Mouse (Mus musculus) bone marrow macrophage, adult 2 months (primary cell): Measurements from ENCODE around the gene Bcl11b. TPM values are rescaled to one million over a fixed set of nuclear protein-coding genes. Genes with fewer than 3 reads are reported as not detected.
A peak's percentile ranks its signal among the peaks of the same experiment; 100 is the strongest.

Experiments used
- H3K27ac ChIP-seq: 2 replicates; pipeline ENCODE4 v1.5.1; 2012; ENCODE audit warnings: low read depth, low read length; ENCODE audit not compliant: insufficient read depth
- H3K4me1 ChIP-seq: 2 replicates; pipeline ENCODE4 v1.6.1; 2012; ENCODE audit warnings: low read length; ENCODE audit not compliant: control insufficient read depth, insufficient read depth
- H3K4me3 ChIP-seq: 2 replicates; pipeline ENCODE4 v1.5.1; 2012; ENCODE audit warnings: mild to moderate bottlenecking, low read length, moderate library complexity; ENCODE audit not compliant: insufficient read depth
- CTCF ChIP-seq: IDR thresholded peaks from 2 replicates; pipeline ENCODE4 v1.5.1; 2012; ENCODE audit warnings: low read depth, mild to moderate bottlenecking, low read length, moderate library complexity
- POLR2A ChIP-seq: IDR thresholded peaks from 2 replicates; pipeline ENCODE4 v1.6.1; 2012; ENCODE audit warnings: mild to moderate bottlenecking, low read depth, low read length, borderline replicate concordance
- polyA plus RNA-seq: library from polyadenylated mRNA; stranded (reverse); fragments of >200 nt; gene quantifications from 2 replicates; pipeline ENCODE4 v1.2.4, GENCODE M21; 2012; ENCODE audit not compliant: missing spikeins, insufficient read depth, insufficient read length

The Bcl11b gene
- polyA plus RNA-seq = not detected in 2 replicates

DNA sequence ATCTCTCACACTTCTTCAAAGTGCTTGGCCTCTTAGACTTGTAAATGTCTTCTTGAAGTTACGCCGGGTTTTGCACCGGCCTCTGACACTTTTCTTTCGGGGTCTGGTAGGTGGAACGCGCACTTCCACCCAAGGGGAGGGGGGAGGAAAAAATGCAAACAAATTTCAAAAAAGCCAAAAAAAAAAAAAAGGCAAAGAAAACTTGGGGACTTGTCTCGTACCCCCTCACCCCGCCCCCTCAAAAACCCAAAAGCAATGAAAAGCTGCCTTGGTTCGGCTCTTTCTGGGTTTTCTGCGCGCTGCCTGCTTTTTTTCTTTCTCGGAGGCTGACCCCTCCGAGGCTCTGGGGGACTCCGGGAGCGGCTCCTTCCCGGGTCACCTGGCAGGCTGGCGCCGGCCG is at the start of gene Bcl11b:
TSS of gene Bcl11b (minus strand) at position 120 of the 400 bp plus-strand sequence.
- Histone ChIP-seq H3K27ac (no peak within 1 kb of the TSS), H3K4me1 (no peaks in the 10 kb centered on the region), H3K4me3 (no peak within 1 kb of the TSS)
- no peak for TF ChIP-seq POLR2A
- TF ChIP-seq CTCF = no peak

DNA sequence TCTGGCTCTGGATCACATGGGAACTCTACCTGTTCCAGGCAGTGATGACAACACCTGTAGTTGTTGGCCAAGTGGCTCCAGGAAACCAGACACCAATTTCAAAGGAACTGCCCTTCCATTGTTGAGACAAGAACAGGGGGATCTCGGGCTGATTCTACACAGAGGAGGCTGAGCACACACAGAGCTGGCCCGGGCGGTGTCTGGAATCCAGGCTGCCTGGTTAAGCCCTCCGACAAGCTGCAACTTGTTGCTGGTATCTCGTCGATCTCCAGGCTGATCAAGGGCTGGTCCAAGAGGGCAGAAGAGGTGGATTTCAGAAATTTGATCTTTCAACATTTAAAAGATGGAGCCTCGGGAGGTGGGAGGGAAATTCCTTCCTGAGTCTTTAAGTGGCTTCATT is 47.6 kb upstream of the Bcl11b start:
- TF ChIP-seq POLR2A (no peak), CTCF (no peak)
- H3K4me3 ChIP-seq = no peak overlapping the region
- H3K27ac ChIP-seq = no peak overlapping the region
- no peaks in the 10 kb centered on the region for H3K4me1 ChIP-seq

DNA sequence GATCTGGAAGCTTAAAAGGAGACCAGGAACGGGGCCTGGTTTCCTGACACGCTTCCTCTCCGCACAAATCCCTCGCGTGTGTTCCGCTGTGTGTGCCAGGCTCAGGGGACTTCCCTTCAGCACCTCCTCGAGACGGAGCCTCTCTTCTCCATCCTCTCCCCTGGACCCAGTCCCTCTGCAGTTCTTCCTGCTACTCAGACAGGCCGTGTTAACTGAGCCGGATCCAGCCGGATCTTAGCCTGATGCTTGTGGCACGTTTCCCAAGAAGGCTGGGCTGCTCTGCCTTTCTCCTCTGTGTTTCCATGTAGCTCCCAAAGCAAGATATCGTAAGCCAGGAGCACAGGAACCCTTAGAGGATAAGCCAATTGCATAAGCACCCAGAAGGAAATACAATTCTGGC is 46.2 kb upstream of the Bcl11b start:
- H3K27ac ChIP-seq = no peak overlapping the region
- H3K4me1 ChIP-seq = no peaks in the 10 kb centered on the region
- TF ChIP-seq POLR2A (no peak), CTCF (no peak)
- no peak overlapping the region for H3K4me3 ChIP-seq

DNA sequence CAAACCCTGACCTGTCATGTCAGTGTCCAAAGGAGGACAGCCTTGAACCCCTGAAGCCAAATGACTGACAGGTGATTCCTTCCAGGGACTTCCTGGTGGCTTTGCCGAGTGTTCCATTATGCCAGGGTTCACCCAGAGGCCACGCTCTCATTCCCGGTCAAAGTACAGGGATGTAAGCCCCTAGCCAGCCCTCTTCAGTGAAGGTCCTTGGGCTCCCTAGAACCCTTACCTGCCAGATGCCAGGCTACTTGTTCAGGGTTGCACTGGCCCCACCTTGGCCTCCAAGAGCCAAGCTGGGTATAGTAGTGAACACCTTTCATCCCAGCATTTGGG is 38.8 kb upstream of the Bcl11b start:
- Histone ChIP-seq H3K4me3 (no peak overlapping the region), H3K27ac (no peak overlapping the region), H3K4me1 (no peaks in the 10 kb centered on the region)
- TF ChIP-seq POLR2A = no peak
- TF ChIP-seq CTCF = no peak

DNA sequence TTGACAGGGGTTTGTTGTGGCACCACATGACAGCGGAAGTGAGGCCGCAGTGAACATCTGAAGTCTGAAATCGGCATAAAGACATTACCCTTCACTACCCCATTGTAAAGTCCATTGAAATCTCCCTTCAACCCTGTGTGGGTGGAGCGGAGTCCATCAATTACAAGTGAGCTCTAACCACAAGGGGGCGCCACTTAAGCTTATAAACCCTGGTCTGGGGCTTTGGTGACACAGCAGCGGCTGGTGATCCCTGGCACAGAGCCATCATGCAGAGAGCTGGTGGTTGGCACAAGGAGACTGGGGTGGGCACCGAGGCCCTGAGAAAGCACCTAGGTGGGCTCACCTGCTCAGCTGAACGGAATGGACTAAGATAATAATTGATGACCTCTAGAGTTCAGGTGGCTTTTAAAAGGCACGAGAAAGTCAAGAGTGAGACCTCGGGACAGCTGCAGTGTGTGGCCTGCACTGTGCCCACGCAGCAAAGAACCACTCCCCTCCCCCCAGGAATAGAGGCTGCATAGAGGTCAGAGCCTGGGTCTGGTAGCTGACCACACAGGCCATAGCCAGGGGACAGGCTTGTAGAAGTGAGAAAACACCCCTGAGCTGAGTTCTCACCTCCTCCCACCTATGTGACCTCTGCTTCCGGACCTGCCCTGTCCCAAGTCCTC is 38.3 kb upstream of the Bcl11b start:
- no peak overlapping the region for H3K27ac ChIP-seq
- TF ChIP-seq CTCF (peak; percentile 65), POLR2A (no peak)
- H3K4me1 ChIP-seq = no peaks in the 10 kb centered on the region
- no peak overlapping the region for H3K4me3 ChIP-seq

DNA sequence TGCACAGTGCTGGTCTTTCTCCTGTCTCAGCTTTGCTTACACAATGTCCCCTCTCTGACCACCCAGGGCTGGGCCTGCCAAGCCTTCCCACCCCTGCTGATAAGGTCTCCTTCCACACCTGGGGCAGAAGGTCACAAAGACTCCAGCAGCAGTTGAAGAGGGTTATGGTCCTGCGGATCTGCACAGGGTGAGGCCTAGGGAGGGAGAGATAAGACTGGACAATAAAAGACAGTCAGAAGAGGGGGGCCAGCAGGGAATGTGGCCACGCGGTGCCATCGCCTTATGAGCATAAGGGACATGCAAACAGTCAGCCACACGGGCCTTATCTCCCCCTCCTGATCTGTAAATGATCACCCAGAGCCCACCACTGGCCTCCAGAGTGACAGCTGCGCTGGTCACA is 34.0 kb upstream of the Bcl11b start:
- no peak for TF ChIP-seq CTCF
- TF ChIP-seq POLR2A = no peak
- Histone ChIP-seq H3K27ac (no peak overlapping the region), H3K4me3 (no peak overlapping the region)

DNA sequence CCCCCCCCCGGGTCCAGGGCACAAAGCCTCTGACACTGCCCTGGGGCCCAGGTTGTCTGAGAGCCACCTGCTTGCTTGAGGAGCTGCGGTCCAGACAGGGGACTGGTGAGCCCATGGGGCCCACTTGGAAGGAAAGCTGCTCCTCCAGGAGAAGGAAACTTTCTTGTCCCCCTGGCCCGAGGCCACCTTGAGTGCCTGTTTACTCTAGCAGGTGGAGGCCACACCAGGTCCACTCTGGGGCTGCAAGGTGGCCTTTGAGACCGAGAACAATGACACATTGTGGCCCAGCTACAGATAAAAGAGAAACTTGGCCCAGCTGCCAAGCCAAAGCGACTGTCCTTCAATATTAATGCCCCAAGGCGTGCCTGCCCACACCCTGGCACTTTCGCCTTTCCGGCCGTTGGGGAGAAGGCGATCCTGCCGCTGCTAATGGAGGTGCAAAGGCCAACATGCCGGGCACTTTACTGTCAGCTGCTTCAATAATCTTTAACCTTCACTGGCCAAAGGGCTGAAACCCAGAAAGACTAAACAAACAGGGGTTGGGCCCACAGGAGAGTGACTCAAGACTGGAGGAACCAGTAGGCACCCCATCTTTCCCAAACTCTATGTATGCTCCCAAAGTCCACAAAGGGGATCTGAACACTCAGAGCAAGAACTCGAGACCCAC is 32.1 kb upstream of the Bcl11b start:
- Histone ChIP-seq H3K4me3 (no peak overlapping the region), H3K27ac (no peak overlapping the region), H3K4me1 (no peaks in the 10 kb centered on the region)
- no peak for TF ChIP-seq POLR2A
- TF ChIP-seq CTCF = no peak

More for the DNA sequence above, 34.0 kb upstream of the Bcl11b start:
- no peaks in the 10 kb centered on the region for H3K4me1 ChIP-seq

DNA sequence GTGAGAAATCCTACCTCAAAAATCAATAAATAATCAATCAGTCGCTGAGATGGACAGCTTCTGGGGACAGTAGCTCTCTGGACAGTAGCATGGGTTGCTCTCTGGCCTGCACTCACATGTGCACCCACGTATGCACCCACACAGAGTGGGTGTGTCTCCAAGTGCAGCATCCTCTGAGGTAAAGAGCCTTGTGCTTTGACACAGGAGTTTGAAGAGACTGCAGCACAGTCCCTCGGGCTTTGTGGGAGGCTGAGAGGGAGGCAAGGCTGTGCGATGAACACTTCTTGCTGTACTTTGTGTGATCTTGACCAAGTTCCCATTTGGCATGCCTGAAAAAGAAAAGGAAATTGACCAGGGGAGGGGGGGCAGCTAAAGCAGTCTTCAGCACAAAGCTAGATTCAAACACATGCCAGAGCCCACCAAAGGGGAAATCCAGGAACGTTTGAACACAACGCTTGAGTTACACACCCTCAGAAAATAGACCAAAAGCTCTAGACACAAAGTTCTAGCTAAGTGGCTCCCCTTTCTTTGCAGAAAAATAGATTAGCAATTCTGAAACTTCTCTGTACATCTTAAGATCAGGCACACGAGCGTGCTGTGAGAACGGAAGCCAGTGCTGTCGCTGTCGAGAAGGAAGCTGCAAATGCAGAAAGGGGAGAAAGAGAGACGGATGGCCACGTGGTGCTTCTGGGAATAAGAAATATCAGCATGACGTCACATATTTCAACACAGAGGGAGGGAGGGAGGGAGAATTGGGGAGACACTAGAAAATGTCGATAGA is 19.6 kb upstream of the Bcl11b start:
- TF ChIP-seq CTCF = no peak
- no peak for TF ChIP-seq POLR2A
- no peak overlapping the region for H3K4me3 ChIP-seq
- no peaks in the 10 kb centered on the region for H3K4me1 ChIP-seq
- H3K27ac ChIP-seq = no peak overlapping the region

DNA sequence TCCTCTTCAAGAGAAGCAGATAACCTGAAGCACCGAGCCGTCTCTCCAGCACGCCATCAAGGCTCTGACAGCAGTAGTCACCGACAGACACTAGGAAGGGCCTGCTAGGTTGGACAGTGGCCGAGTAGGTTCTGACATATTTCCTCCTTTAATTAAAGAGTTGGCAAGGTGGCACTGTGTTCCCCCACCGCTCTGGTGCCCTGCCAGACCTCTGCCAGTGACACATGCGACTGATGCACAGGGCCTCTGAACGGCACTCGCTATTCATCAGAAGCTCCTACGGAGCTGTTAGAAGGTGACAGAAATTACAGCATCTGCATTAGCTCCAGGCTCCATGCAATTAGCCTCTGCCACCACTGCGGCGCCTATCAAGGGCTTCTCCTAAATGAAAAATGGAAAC is 8.6 kb upstream of the Bcl11b start:
- TF ChIP-seq CTCF = no peak
- no peak for TF ChIP-seq POLR2A
- Histone ChIP-seq H3K4me1 (no peaks in the 10 kb centered on the region), H3K27ac (no peak overlapping the region), H3K4me3 (no peak overlapping the region)

DNA sequence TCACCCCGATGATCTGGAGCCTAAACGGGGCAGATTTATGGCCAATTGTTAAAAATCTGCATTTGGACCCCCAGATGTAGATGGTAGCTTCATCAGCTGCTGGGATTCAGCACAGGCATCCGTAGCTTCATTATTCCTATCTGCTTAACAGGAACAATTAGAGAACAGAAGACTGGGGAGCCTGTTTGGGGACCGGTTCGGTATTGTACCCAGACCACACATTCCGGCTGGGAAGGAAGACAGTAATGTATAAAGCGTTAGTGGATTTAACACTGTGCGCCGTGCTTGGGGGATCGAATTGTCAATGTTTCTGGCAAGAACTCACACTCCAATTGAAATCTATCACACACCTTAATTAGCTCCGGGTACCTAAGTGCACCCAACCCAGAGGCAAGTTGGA is 6.9 kb upstream of the Bcl11b start:
- H3K4me1 ChIP-seq = no peaks in the 10 kb centered on the region
- no peak for TF ChIP-seq POLR2A
- TF ChIP-seq CTCF = no peak
- H3K4me3 ChIP-seq = no peak overlapping the region
- no peak overlapping the region for H3K27ac ChIP-seq

DNA sequence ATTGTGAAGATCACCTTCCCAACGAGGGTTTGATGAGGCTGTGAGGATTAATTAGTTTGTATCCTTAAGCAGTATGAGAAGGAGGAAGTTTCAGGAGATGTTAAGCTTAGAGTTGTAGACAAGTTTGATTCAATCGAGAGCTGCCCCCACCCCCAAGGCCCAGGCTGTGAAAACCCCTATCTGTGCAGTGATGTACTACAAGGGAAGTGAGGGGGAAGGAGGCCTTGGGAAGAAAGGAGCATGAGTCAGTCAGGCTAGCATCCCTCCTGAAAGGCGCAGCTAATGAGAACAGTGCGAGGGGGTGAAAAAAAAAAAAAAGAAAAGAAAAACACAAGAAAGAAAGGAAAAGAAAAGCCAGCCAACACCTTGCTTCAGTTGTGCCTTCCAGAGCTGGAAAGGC is 5.8 kb upstream of the Bcl11b start:
- Histone ChIP-seq H3K4me3 (no peak overlapping the region), H3K4me1 (no peaks in the 10 kb centered on the region), H3K27ac (no peak overlapping the region)
- TF ChIP-seq POLR2A = no peak
- no peak for TF ChIP-seq CTCF
